In the genomic region with DNA sequence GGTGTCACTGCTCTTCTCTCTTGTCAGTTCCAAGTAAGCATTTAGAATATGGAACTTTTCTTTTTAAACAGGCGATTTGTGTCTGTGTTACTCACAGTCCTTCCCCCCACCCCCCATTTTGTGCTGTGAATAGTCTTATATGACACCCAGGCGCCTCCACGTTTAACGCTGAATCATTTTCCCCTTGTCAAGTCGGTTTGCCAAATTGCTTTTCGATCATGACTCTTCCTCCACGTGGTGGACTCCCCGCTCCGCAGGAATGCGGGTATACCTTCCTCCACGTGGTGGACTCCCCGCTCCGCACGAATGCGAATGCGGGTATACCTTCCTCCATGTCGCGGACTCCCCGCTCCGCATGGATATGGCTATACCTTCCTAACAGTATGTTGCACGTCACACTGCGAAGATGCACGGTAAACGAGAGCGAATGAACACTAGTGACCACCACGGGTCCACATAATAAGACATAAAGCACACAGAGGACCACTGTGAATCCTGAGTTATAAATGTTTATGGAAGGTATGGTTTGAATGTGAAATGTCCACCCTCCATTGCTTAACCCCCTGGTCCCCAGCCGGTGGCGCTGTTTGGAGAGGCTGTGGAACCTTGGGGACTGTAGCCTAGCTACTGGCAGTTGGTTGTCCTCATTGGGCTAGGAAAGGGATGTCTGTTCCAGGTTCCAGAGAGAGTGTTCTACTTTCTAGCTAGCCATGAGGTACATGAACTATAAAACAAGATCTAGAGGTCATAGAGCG, we compare ENCODE assay signal across 9 mouse cellular contexts.
A peak's percentile ranks its signal among the peaks of the same experiment; 100 is the strongest.
DNase-seq lines count a peak whose midpoint lies in the region; ATAC-seq and TF ChIP-seq lines count a peak whose summit lies in the region.
"Had no signal": no experiment of that assay in that cellular context is flagged by ENCODE, and none has a peak within 500 bp of the region (broad histone marks: within the 10 kb centered on the region; RNA-seq: fewer than 3 reads in every experiment).

No protein-coding gene starts in this region.

- H3K4me2 ChIP-seq in neural tube, embryonic 12.5 days (replicated peaks), result peak overlapping the region; percentile 25
- no peak overlapping the region for H3K4me2 ChIP-seq in stomach, postnatal 0 days (replicated peaks; ENCODE audit: low read depth)
- H3K4me2 ChIP-seq: limb, embryonic 15.5 days had no signal

- TF ChIP-seq CTCF in stomach, postnatal 0 days (IDR thresholded peaks at IDR 0.05; ENCODE audit: low read depth), result peak; percentile 48

- no peak overlapping the region for H3K9ac ChIP-seq in neural tube, embryonic 12.5 days
- H3K9ac ChIP-seq in stomach, postnatal 0 days (ENCODE audit: low read length), result no peak overlapping the region
- H3K9ac ChIP-seq: limb, embryonic 15.5 days had no signal

- H3K4me3 ChIP-seq in neural tube, embryonic 12.5 days, result no peak overlapping the region
- no peak overlapping the region for H3K4me3 ChIP-seq in stomach, postnatal 0 days (ENCODE audit: low read depth, low read length)
- H3K4me3 ChIP-seq: limb, embryonic 15.5 days had no signal

- ATAC-seq in neural tube, embryonic 12.5 days (ENCODE audit: low FRiP score, low read depth), result no peak
- no peak for ATAC-seq in stomach, postnatal 0 days (ENCODE audit: low FRiP score, low TSS enrichment)

- no peak overlapping the region for H3K27ac ChIP-seq in neural tube, embryonic 12.5 days
- no peak overlapping the region for H3K27ac ChIP-seq in stomach, postnatal 0 days (replicated peaks)
- H3K27ac ChIP-seq: limb, embryonic 15.5 days had no signal

- H3K9me3 ChIP-seq in neural tube, embryonic 12.5 days, result 0 out of 2 replicates have a peak, but pooled peaks cover 6% of the 10 kb centered on the region
- H3K9me3 ChIP-seq in stomach, postnatal 0 days (ENCODE audit: control insufficient read depth, low read length), result no peaks in the 10 kb centered on the region
- H3K9me3 ChIP-seq: limb, embryonic 15.5 days had no signal

- TF ChIP-seq EP300 in stomach, postnatal 0 days (optimal IDR thresholded peaks at IDR 0.05), result no peak

- WGBS in neural tube, embryonic 12.5 days, result 57% methylated on average over 29 of the region's 29 CpGs
- 44% methylated on average over 29 of the region's 29 CpGs for WGBS in stomach, postnatal 0 days

- H3K36me3 ChIP-seq in neural tube, embryonic 12.5 days, result no peaks in the 10 kb centered on the region
- no peaks in the 10 kb centered on the region for H3K36me3 ChIP-seq in stomach, postnatal 0 days (ENCODE audit: control insufficient read depth, insufficient read depth, low read length)
- H3K36me3 ChIP-seq: limb, embryonic 15.5 days had no signal

- no peaks in the 10 kb centered on the region for H3K4me1 ChIP-seq in neural tube, embryonic 12.5 days
- H3K4me1 ChIP-seq in stomach, postnatal 0 days (replicated peaks; ENCODE audit: control insufficient read depth, insufficient read depth), result no peaks in the 10 kb centered on the region

- intact Hi-C loops in left cerebral cortex, postnatal 4 days (cut with DNase I), result loop anchor here (5.0 kb wide), 1 partner anchor 52 kb away; no protein-coding TSS in a partner anchor

- H3K27me3 ChIP-seq in neural tube, embryonic 12.5 days (replicated peaks), result no peaks in the 10 kb centered on the region
- no peaks in the 10 kb centered on the region for H3K27me3 ChIP-seq in stomach, postnatal 0 days (ENCODE audit: control insufficient read depth, insufficient read depth, low read length)

- DNase-seq in frontal cortex, adult 2 months (ENCODE audit: extremely low spot score in 1 of 2, low spot score in 1 of 2), result peak; percentile 46 to 71
- DNase-seq in frontal cortex, postnatal 14 days (ENCODE audit: low spot score in 2 of 2), result no peak
- no peak for DNase-seq in neural tube, embryonic 10.5 days (ENCODE audit: extremely low spot score, low spot score)
- peak; percentile 24 for DNase-seq in left cerebral cortex, postnatal 4 days
- DNase-seq in stomach, postnatal 0 days (ENCODE audit: low spot score), result no peak
- DNase-seq in adrenal gland, postnatal 4 days (ENCODE audit: low spot score in 2 of 2), result no peak
- no peak for DNase-seq in cerebellum, adult 8-10 months

Comparison
In these comparisons a context has a peak if more than half of its experiments do, and no peak if none do; other contexts are left out.
1. DNase-seq: peak in frontal cortex, adult 2 months (2 of 2) and left cerebral cortex, postnatal 4 days (single experiment); none in frontal cortex, postnatal 14 days (0 of 2), neural tube, embryonic 10.5 days (single experiment), stomach, postnatal 0 days (single experiment), adrenal gland, postnatal 4 days (0 of 2) and cerebellum, adult 8-10 months (single experiment).